Mouse (Mus musculus): ENCODE results near the gene Scn4b. TPM values are rescaled to one million over a fixed set of nuclear protein-coding genes. Genes with fewer than 3 reads are reported as not detected.

Gene Scn4b
- polyA plus RNA-seq, 1 experiment from 2014 or later = 1.6 TPM

DNA sequence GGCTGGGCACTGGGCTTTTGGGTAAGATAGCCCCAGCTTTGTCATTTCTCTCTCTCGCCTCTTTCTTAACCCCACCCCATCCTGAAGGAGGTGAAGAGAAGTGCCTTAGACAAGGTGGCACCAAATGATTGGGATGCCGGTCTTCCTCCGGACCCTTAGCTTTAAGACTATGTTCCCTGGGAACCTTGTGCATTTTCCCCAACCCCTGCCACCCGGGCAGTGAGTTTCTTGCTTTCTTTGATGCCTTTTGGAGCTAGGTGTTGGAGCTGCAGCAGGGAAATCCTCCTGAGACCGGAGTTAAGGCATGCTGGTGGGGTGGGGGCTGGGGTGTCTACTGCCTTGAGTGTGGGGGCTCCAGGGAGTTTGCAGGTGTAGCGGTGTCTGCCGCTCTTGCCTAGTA lies 887 bp downstream of the Scn4b start:
- WGBS = 8% methylated on average over 7 of the region's 7 CpGs
- Histone ChIP-seq H3K27ac (ENCODE audit: low read length) (no peak overlapping the region), H3K27me3 (ENCODE audit: control insufficient read depth, insufficient read depth, low read length) (peaks cover 58% of the 10 kb centered on the region), H3K4me3 (ENCODE audit: low read length) (peak overlapping the region; percentile 62), H3K9me3 (replicated peaks; ENCODE audit: control insufficient read depth, low read length) (no peaks in the 10 kb centered on the region), H3K9ac (ENCODE audit: low read length) (peak overlapping the region; percentile 60), H3K36me3 (ENCODE audit: control insufficient read depth, insufficient read depth) (no peaks in the 10 kb centered on the region), H3K4me2 (ENCODE audit: low read depth, low read length) (peak overlapping the region; percentile 95), H3K4me1 (ENCODE audit: control insufficient read depth, insufficient read depth, low read length) (peaks cover 18% of the 10 kb centered on the region)
- ATAC-seq (replicated peaks; ENCODE audit: extremely low read depth, insufficient read depth, low FRiP score) = no peak

DNA sequence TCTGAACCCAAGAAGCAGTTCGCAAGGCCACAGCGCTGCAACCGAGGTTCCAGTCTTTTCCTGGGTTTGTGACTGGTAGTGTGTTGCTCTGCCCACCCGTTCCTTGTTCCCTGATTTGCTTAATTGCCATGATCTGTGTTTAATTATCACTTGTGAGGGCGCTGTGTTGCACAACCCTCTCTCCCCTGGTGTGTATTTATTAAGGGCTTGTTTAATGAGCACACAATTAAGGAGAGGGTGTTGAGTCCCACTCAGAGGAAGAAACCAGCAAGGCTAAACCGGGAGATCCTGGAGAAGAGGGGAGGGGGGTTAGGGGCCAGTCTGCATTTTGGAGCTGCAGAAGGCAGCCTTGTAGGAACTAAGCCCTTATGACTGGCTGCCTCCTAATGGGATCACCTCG lies 2.8 kb downstream of the Scn4b start:
- H3K9me3 ChIP-seq (replicated peaks; ENCODE audit: control insufficient read depth, low read length) = no peaks in the 10 kb centered on the region
- no peak overlapping the region for H3K27ac ChIP-seq (ENCODE audit: low read length)
- no peak overlapping the region for H3K4me2 ChIP-seq (ENCODE audit: low read depth, low read length)
- H3K27me3 ChIP-seq (ENCODE audit: control insufficient read depth, insufficient read depth, low read length) = peaks cover 55% of the 10 kb centered on the region
- H3K4me1 ChIP-seq (ENCODE audit: control insufficient read depth, insufficient read depth, low read length) = peaks cover 20% of the 10 kb centered on the region
- no peak for ATAC-seq (replicated peaks; ENCODE audit: extremely low read depth, insufficient read depth, low FRiP score)
- H3K4me3 ChIP-seq (ENCODE audit: low read length) = no peak overlapping the region
- no peak overlapping the region for H3K9ac ChIP-seq (ENCODE audit: low read length)
- no peaks in the 10 kb centered on the region for H3K36me3 ChIP-seq (ENCODE audit: control insufficient read depth, insufficient read depth)
- 68% methylated on average over 7 of the region's 7 CpGs for WGBS

GRCm38 (mm10) chr9:45142686-45143085 lies 4.5 kb downstream of the Scn4b start:
- Histone ChIP-seq H3K36me3 (ENCODE audit: control insufficient read depth, insufficient read depth) (no peaks in the 10 kb centered on the region), H3K4me1 (ENCODE audit: control insufficient read depth, insufficient read depth, low read length) (peaks cover 14% of the 10 kb centered on the region), H3K27ac (ENCODE audit: low read length) (no peak overlapping the region), H3K9me3 (replicated peaks; ENCODE audit: control insufficient read depth, low read length) (no peaks in the 10 kb centered on the region), H3K27me3 (ENCODE audit: control insufficient read depth, insufficient read depth, low read length) (peaks cover 62% of the 10 kb centered on the region), H3K4me3 (ENCODE audit: low read length) (no peak overlapping the region), H3K9ac (ENCODE audit: low read length) (no peak overlapping the region), H3K4me2 (ENCODE audit: low read depth, low read length) (no peak overlapping the region)
- WGBS = 34% methylated on average over 3 of the region's 3 CpGs
- no peak for ATAC-seq (replicated peaks; ENCODE audit: extremely low read depth, insufficient read depth, low FRiP score)

DNA sequence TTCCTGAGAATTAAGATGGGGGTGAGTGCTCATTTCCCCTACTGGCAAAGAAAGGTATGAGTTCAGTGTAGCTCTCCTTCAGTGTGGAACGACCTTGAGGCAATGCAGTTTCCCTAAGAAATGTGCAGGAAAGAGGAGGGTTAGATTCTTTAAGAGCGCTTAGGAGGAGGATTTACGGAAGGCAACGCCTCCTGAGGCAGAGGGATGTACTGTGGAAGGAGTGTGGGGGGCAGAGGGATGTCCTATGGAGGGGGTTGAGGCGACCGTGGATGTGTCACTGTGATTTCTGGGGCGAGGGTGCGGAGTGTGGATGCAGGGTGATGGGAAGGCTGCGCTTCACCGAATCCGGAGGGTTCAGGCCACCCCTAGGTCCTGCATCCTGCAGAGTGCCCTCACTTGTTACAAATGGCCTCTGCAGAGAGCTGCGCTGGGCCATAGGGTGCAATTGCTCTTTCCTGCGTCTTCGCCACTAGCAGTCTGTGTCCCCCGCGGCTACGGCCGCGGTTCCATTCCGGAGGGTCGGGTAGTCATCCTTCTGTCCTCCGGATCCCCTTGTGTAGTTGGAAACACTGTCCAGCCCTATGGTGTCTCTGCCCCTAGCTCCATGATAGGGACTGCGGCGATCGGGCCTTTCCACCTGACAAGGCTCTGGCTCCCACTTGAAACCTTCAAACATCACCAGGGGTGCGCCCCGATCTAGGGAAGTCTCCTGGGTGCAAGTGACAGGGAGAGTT lies 7.5 kb downstream of the Scn4b start:
- Histone ChIP-seq H3K9ac (ENCODE audit: low read length) (peak overlapping the region; percentile 29; the same call in 1 of the 2 replicates), H3K4me3 (ENCODE audit: low read length) (peak overlapping the region; percentile 48), H3K4me2 (ENCODE audit: low read depth, low read length) (peak overlapping the region; percentile 81), H3K36me3 (ENCODE audit: control insufficient read depth, insufficient read depth) (no peaks in the 10 kb centered on the region), H3K9me3 (replicated peaks; ENCODE audit: control insufficient read depth, low read length) (no peaks in the 10 kb centered on the region), H3K27me3 (ENCODE audit: control insufficient read depth, insufficient read depth, low read length) (peaks cover 53% of the 10 kb centered on the region), H3K27ac (ENCODE audit: low read length) (no peak overlapping the region), H3K4me1 (ENCODE audit: control insufficient read depth, insufficient read depth, low read length) (peaks cover 5% of the 10 kb centered on the region)
- 4% methylated on average over 27 of the region's 27 CpGs for WGBS
- ATAC-seq (replicated peaks; ENCODE audit: extremely low read depth, insufficient read depth, low FRiP score) = no peak; the same call in 1 of the 2 replicates

- 0% methylated on average over 5 of the region's 5 CpGs for whole genome bisulfite sequencing
- Histone ChIP-seq H3K36me3 (ENCODE audit: control insufficient read depth, insufficient read depth) (no peaks in the 10 kb centered on the region), H3K4me3 (ENCODE audit: low read length) (peak overlapping the region; percentile 48), H3K9ac (ENCODE audit: low read length) (peak overlapping the region; percentile 29; the same call in 1 of the 2 replicates), H3K27ac (ENCODE audit: low read length) (no peak overlapping the region), H3K4me1 (ENCODE audit: control insufficient read depth, insufficient read depth, low read length) (peaks cover 5% of the 10 kb centered on the region), H3K4me2 (ENCODE audit: low read depth, low read length) (peak overlapping the region; percentile 81), H3K27me3 (ENCODE audit: control insufficient read depth, insufficient read depth, low read length) (peaks cover 50% of the 10 kb centered on the region), H3K9me3 (replicated peaks; ENCODE audit: control insufficient read depth, low read length) (no peaks in the 10 kb centered on the region)
- ATAC-seq (replicated peaks; ENCODE audit: extremely low read depth, insufficient read depth, low FRiP score) = no peak; the same call in 1 of the 2 replicates
These were observed 8.0 kb downstream of the Scn4b start for GRCm38 (mm10) chr9:45146267-45146597.

- Histone ChIP-seq H3K4me2 (ENCODE audit: low read depth, low read length) (no peak overlapping the region), H3K36me3 (ENCODE audit: control insufficient read depth, insufficient read depth) (no peaks in the 10 kb centered on the region), H3K4me3 (ENCODE audit: low read length) (no peak overlapping the region), H3K27ac (ENCODE audit: low read length) (no peak overlapping the region), H3K4me1 (ENCODE audit: control insufficient read depth, insufficient read depth, low read length) (peaks cover 2% of the 10 kb centered on the region), H3K9me3 (replicated peaks; ENCODE audit: control insufficient read depth, low read length) (no peaks in the 10 kb centered on the region), H3K27me3 (ENCODE audit: control insufficient read depth, insufficient read depth, low read length) (peaks cover 29% of the 10 kb centered on the region), H3K9ac (ENCODE audit: low read length) (no peak overlapping the region)
- 60% methylated on average over 1 of the region's 1 CpGs for WGBS
- no peak for ATAC-seq (replicated peaks; ENCODE audit: extremely low read depth, insufficient read depth, low FRiP score)
These were observed 12.7 kb downstream of the Scn4b start for GRCm38 (mm10) chr9:45150933-45151332.

GRCm38 (mm10) chr9:45153361-45153760 lies 15.2 kb downstream of the Scn4b start:
- no peak overlapping the region for H3K4me2 ChIP-seq (ENCODE audit: low read depth, low read length)
- peaks cover 10% of the 10 kb centered on the region; the same call in 1 of the 2 replicates for H3K27me3 ChIP-seq (ENCODE audit: control insufficient read depth, insufficient read depth, low read length)
- no peak overlapping the region for H3K27ac ChIP-seq (ENCODE audit: low read length)
- WGBS = 49% methylated on average over 7 of the region's 7 CpGs
- H3K36me3 ChIP-seq (ENCODE audit: control insufficient read depth, insufficient read depth) = no peaks in the 10 kb centered on the region
- H3K4me3 ChIP-seq (ENCODE audit: low read length) = no peak overlapping the region
- ATAC-seq (replicated peaks; ENCODE audit: extremely low read depth, insufficient read depth, low FRiP score) = no peak
- no peaks in the 10 kb centered on the region for H3K9me3 ChIP-seq (replicated peaks; ENCODE audit: control insufficient read depth, low read length)
- no peak overlapping the region for H3K9ac ChIP-seq (ENCODE audit: low read length)
- H3K4me1 ChIP-seq (ENCODE audit: control insufficient read depth, insufficient read depth, low read length) = no peaks in the 10 kb centered on the region

- 0 out of 2 replicates have a peak, but pooled peaks cover 2% of the 10 kb centered on the region for H3K9me3 ChIP-seq (replicated peaks; ENCODE audit: control insufficient read depth, low read length)
- no peak overlapping the region for H3K9ac ChIP-seq (ENCODE audit: low read length)
- no peaks in the 10 kb centered on the region for H3K36me3 ChIP-seq (ENCODE audit: control insufficient read depth, insufficient read depth)
- H3K4me2 ChIP-seq (ENCODE audit: low read depth, low read length) = no peak overlapping the region
- H3K4me1 ChIP-seq (ENCODE audit: control insufficient read depth, insufficient read depth, low read length) = no peaks in the 10 kb centered on the region
- H3K27ac ChIP-seq (ENCODE audit: low read length) = no peak overlapping the region
- ATAC-seq (replicated peaks; ENCODE audit: extremely low read depth, insufficient read depth, low FRiP score) = no peak
- H3K27me3 ChIP-seq (ENCODE audit: control insufficient read depth, insufficient read depth, low read length) = 0 out of 2 replicates have a peak, but pooled peaks cover 2% of the 10 kb centered on the region
- H3K4me3 ChIP-seq (ENCODE audit: low read length) = no peak overlapping the region
- WGBS = 59% methylated on average over 5 of the region's 5 CpGs
These were observed 29.7 kb downstream of the Scn4b start for GRCm38 (mm10) chr9:45167903-45168302.

DNA sequence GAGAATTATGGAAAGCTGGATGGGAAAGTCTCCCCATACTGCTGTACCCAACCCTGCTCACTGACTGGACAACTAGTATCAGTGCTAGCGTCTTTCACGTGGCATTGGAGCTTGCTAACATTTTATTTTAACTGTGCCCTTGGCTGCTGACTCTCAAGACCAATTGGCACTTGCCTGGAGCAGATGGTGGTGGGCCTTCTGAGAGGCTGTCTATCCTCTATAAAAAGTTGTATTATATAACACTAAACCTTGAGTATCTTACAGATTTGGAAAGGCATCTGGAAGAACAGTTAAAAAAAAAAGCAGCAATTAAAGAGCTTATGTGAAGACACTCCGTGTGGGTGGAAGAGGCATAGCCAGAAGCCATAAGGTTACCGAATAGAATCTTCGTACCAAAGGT lies 32.0 kb downstream of the Scn4b start:
- WGBS = 83% methylated on average over 5 of the region's 5 CpGs
- Histone ChIP-seq H3K27me3 (ENCODE audit: control insufficient read depth, insufficient read depth, low read length) (no peaks in the 10 kb centered on the region), H3K4me2 (ENCODE audit: low read depth, low read length) (no peak overlapping the region), H3K9ac (ENCODE audit: low read length) (no peak overlapping the region), H3K4me1 (ENCODE audit: control insufficient read depth, insufficient read depth, low read length) (no peaks in the 10 kb centered on the region), H3K27ac (ENCODE audit: low read length) (no peak overlapping the region), H3K4me3 (ENCODE audit: low read length) (no peak overlapping the region), H3K36me3 (ENCODE audit: control insufficient read depth, insufficient read depth) (no peaks in the 10 kb centered on the region), H3K9me3 (replicated peaks; ENCODE audit: control insufficient read depth, low read length) (0 out of 2 replicates have a peak, but pooled peaks cover 2% of the 10 kb centered on the region)
- no peak for ATAC-seq (replicated peaks; ENCODE audit: extremely low read depth, insufficient read depth, low FRiP score)
